8 mouse cellular contexts compared by ENCODE assay signal in genomic region chr8:82773332-82774092, GRCm38 (mm10). TPM values are rescaled to one million over a fixed set of nuclear protein-coding genes. Genes with fewer than 3 reads are reported as not detected.
DNase-seq lines count a peak whose midpoint lies in the region; ATAC-seq and TF ChIP-seq lines count a peak whose summit lies in the region.

No protein-coding gene starts in this region.

- H3K4me2 ChIP-seq in kidney, postnatal 0 days (ENCODE audit: low read length): peak overlapping the region; percentile 88
- H3K4me2 ChIP-seq in forebrain, embryonic 15.5 days (replicated peaks): peak overlapping the region; percentile 84

- peaks cover 23% of the 10 kb centered on the region for H3K36me3 ChIP-seq in kidney, postnatal 0 days (ENCODE audit: insufficient read depth, low read length)
- peaks cover 34% of the 10 kb centered on the region for H3K36me3 ChIP-seq in forebrain, embryonic 15.5 days

- WGBS in kidney, postnatal 0 days: 4% methylated on average over 35 of the region's 35 CpGs
- WGBS in forebrain, embryonic 15.5 days: 5% methylated on average over 35 of the region's 35 CpGs

- H3K4me3 ChIP-seq in kidney, postnatal 0 days (replicated peaks; ENCODE audit: low read depth, low read length): peak overlapping the region; percentile 90
- peak overlapping the region; percentile 65 for H3K4me3 ChIP-seq in forebrain, embryonic 15.5 days

- H3K9me3 ChIP-seq in kidney, postnatal 0 days (replicated peaks; ENCODE audit: low read length): no peaks in the 10 kb centered on the region
- H3K9me3 ChIP-seq in forebrain, embryonic 15.5 days: no peaks in the 10 kb centered on the region

- no peak for DNase-seq in kidney, postnatal 0 days (ENCODE audit: low spot score)
- DNase-seq in kidney, postnatal 14 days: no peak
- DNase-seq in Patski (ENCODE audit: low read depth, low spot score) (no peak), liver (peak; percentile 15)
- DNase-seq in neural tube, embryonic 10.5 days (ENCODE audit: extremely low spot score, low spot score): peak; percentile 23
- no peak for DNase-seq in gastrocnemius, postnatal 25 days
- no peak for DNase-seq in gastrocnemius, postnatal 10 days

- in situ Hi-C loops in Patski (cut with MboI; ENCODE audit: low pct_unique_long_range_greater_than_20kb): no loop called here

- peak; percentile 23; the same call in 1 of the 2 replicates for TF ChIP-seq CTCF in kidney, postnatal 0 days (IDR thresholded peaks at IDR 0.05; ENCODE audit: low read depth)
- TF ChIP-seq CTCF in Patski (IDR thresholded peaks at IDR 0.05): no peak

- H3K9ac ChIP-seq in kidney, postnatal 0 days (ENCODE audit: low read depth, low read length): peak overlapping the region; percentile 94
- H3K9ac ChIP-seq in forebrain, embryonic 15.5 days (replicated peaks): peak overlapping the region; percentile 78

- CTCF ChIA-PET in Patski (lab: Charles Lee): interaction anchor here (1.2 kb wide), 2 partner anchors 29 to 167 kb away, joined by 3 read pairs; no protein-coding TSS in a partner anchor

- H3K4me1 ChIP-seq in kidney, postnatal 0 days (replicated peaks; ENCODE audit: insufficient read depth, low read length): peaks cover 12% of the 10 kb centered on the region; the same call in 1 of the 2 replicates
- H3K4me1 ChIP-seq in forebrain, embryonic 15.5 days: peaks cover 17% of the 10 kb centered on the region

- H3K27ac ChIP-seq in kidney, postnatal 0 days: peak overlapping the region; percentile 88
- H3K27ac ChIP-seq in forebrain, embryonic 15.5 days (replicated peaks): peak overlapping the region; percentile 73

- POLR2A ChIA-PET in Patski (lab: Charles Lee): no interaction called here

- H3K27me3 ChIP-seq in kidney, postnatal 0 days (ENCODE audit: insufficient read depth, low read length): no peaks in the 10 kb centered on the region
- no peaks in the 10 kb centered on the region for H3K27me3 ChIP-seq in Patski
- H3K27me3 ChIP-seq in forebrain, embryonic 15.5 days: no peaks in the 10 kb centered on the region

- peak; percentile 19 for ATAC-seq in kidney, postnatal 0 days (replicated peaks; ENCODE audit: low FRiP score, low read depth)
- ATAC-seq in Patski: peak; percentile 31
- ATAC-seq in forebrain, embryonic 15.5 days (replicated peaks): peak; percentile 45; the same call in 1 of the 2 replicates

RNA-seq across cellular contexts. Expression of gene Zfp330, which starts 0.4 kb away (rescaled TPM):
- 63.3 and 66.5 TPM in 2 replicates for polyA plus RNA-seq in kidney, postnatal 0 days (2015; fragmentation: Nextera tagmentation; extraction: Ambion mirVana)
- 58.6 TPM for polyA plus RNA-seq in Patski (2021)
- polyA plus RNA-seq in forebrain, embryonic 15.5 days (2015; fragmentation: Nextera tagmentation; extraction: Ambion mirVana): 82.2 and 83.8 TPM in 2 replicates
- total RNA-seq in gastrocnemius, postnatal 25 days (2021): 10 to 100 TPM; 18.8 to 21.0 TPM
- total RNA-seq in gastrocnemius, postnatal 10 days (2021): 10 to 100 TPM; 23.2 to 26.8 TPM

Comparison
In these comparisons a context has a peak if more than half of its experiments do, and no peak if none do; other contexts are left out.
1. DNase-seq: peak in liver (single experiment) and neural tube, embryonic 10.5 days (single experiment); none in kidney, postnatal 0 days (single experiment), kidney, postnatal 14 days (single experiment), Patski (single experiment), gastrocnemius, postnatal 25 days (single experiment) and gastrocnemius, postnatal 10 days (single experiment).
2. Peak in every context shown above with its lines, with median percentiles within 50 percentile points of each other: ATAC-seq.